Mouse (Mus musculus): ENCODE data around the gene Zfp11.

The Zfp11 gene

GRCm38 (mm10) chr5:129670036-129670458 lies at the start of gene Zfp11:
Gene Zfp11, minus strand, starts transcription at chr5:129670099.
- peak; percentile 83 for DNase-seq (ENCODE audit: low read depth, low spot score)

- peak; percentile 51 for DNase-seq (ENCODE audit: low read depth, low spot score)
These were observed 47.1 kb upstream of the Zfp11 start for GRCm38 (mm10) chr5:129717016-129717415.

- DNase-seq (ENCODE audit: low read depth, low spot score) = peak; percentile 95
These were observed 45.5 kb upstream of the Zfp11 start, which contains the start of gene Mrps17 for GRCm38 (mm10) chr5:129715326-129715861. Gene Mrps17, plus strand, starts transcription at chr5:129715497.

- DNase-seq (ENCODE audit: low read depth, low spot score) = no peak
These were observed 38.5 kb upstream of the Zfp11 start, which contains the start of gene Sept14 for GRCm38 (mm10) chr5:129708412-129708811. Gene Sept14, minus strand, starts transcription at chr5:129708512.

DNA sequence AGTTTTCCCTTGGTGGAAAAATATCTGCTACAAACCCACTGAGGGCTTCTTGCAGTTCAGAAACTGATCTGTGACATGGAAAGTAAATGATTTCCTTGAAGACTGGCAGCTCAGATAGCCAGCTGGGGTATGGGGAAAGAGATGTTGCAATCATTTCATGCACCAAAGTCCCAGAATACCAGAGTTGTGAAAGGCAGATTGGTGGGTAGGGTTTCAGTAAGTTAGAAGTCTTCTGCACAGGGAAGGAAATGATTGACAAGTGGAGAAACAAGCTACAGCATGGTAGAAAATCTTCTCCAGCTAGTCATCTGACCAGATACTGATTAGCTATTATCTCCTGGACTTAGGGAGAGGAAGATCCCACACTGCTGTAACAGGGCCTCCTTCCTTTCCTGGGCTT lies 33.5 kb upstream of the Zfp11 start:
- DNase-seq (ENCODE audit: low read depth, low spot score) = no peak

DNA sequence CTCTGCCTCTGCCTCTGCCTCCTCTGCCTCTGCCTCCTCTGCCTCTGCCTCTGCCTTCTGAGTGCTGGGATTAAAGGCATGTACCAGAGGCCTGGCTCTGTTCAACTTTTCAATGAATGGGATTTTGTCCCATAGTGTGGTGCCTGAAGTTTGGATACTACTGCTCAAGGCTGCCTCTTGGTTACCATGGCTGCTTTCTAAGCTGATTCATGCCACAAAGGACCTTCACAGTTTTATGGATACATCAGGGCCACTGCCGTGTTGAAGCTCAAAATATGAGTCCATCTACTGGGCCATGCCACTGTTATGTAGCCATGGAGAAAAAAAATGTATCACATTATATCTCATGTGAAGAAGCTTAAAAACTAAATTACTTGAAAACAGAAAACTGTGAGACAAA lies 31.8 kb upstream of the Zfp11 start:
- no peak for DNase-seq (ENCODE audit: low read depth, low spot score)

DNA sequence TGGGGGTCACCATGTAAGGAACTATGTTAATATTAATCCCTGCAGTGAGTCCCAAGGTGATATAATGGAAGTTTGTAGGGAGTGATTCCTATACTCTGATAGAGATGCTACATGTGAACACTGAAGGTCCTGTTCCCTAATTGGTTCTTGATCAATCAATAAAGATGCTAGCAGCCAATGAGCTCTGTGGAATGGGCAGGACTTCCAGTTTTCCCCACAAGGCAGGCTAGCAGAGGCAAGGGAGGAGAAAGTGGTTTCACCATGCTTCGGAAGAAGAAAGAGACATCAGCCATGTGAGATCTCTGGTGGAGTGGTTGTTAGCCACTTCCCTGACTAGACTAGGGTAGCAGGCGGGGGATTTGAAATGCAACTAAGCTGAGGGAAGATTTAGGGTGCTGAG lies 30.6 kb upstream of the Zfp11 start:
- peak; percentile 52 for DNase-seq (ENCODE audit: low read depth, low spot score)

DNA sequence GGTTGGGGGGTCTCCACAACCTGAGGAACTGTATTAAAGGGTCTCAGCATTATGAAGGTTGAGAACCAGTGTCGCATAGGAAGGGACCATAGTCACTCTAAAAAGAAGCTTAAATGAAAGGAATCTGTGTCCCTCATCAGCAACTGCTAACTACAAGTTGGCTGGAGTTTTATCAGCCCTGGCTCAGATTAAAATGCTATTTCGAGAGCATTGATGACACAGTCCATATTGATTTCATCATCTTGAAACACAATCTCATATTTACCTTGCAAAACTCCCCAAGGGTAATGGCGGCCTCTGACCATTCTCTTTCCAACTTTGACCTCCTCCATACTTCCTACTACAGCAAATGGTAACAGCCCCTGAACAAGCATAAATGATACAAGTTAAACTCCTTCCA lies 20.6 kb upstream of the Zfp11 start:
- no peak for DNase-seq (ENCODE audit: low read depth, low spot score)

- DNase-seq (ENCODE audit: low read depth, low spot score) = no peak
These were observed 17.7 kb upstream of the Zfp11 start for GRCm38 (mm10) chr5:129687621-129688020.

DNA sequence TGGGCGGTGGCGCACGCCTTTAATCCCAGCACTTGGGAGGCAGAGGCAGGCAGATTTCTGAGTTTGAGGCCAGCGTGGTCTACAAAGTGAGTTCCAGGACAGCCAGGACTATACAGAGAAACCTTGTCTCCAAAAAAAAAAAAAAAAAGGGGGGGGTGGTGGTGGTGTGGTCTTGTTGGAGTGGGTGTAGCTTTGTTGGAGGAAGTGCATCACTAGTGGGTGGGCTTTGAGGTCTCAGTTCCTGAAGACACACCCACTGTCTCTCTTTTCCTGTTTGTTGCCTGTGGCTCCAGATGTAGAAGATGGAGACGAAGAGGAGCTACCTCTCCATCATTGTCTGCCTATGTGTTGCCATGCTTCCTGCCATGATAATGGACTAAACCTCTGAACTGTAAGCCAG lies 15.2 kb upstream of the Zfp11 start:
- DNase-seq (ENCODE audit: low read depth, low spot score) = peak; percentile 15

DNA sequence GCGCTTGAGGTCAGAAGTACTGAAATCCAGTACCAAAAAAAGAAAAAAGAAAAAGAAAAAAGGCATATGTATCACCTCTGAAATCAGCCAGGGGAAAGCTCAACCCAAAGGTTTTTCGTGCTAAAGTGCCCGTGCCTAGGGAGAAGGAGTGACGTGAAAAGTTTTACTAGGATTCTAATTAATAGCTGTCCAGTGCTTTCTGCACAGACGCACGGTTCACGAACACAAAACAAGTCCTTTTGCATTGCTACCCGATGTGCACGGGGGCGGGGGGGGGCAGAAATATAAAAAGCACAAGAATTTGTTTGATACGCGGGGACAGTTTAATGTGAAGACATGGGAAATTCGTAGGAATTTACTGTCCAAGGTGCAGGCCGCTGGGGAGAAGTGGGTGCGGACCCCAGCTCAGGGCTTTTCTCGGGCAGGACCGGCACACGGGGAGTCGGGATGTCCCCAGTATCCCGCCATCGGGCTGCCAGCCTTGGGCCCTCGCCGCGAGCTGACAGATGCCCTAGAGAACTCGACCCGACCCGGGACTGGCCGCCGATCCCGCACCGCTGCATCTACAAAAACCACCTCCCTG lies 355 bp downstream of the Zfp11 start:
- DNase-seq (ENCODE audit: low read depth, low spot score) = no peak

DNA sequence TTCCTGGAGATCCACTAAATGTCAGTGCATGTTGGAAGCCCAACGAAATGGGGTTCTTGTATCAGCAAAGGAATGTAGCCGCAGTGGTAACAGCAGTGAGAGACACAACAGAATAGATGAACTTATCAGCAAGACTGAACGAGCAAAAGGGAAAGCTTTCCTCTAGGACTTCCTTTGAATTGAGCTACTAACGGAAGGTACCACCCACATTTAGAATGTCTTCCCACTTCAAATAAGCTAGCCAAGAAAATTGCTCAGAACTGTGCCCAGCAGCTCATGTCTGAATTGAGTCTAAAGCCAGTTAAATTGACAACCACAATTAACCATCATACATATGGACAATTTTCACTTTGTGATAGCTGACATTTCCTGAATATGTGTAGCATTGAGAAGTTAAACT lies 2.0 kb downstream of the Zfp11 start:
- no peak for DNase-seq (ENCODE audit: low read depth, low spot score)

DNA sequence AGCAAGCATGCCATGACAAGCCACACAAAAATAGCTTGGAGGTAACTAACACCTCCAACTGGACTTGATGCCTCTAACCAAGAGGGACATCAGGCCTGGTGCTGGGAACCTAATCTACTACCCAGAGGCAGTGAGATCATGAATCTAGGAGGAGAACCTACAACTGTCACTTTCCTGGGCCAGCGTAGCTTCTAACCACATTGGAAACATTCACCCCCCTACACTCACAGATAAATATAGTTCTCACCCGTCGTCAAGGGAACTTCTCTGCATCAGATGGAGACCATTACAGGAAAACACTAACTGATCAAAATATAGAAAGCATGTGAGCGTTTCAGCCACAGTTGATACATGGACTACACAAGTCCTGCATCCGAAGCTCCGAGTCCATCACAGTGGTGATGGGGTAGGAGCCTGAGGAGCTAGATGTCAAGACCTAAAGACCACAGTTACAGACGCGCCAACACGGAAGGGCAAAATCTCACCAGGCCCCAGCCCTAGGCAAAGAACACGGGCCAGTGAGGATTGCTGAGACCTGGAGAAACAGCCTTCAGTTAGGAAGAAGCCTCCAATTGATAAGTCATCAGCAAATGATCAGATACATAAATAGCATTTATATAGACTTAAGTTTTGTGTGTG lies 3.5 kb downstream of the Zfp11 start:
- DNase-seq (ENCODE audit: low read depth, low spot score) = no peak

DNA sequence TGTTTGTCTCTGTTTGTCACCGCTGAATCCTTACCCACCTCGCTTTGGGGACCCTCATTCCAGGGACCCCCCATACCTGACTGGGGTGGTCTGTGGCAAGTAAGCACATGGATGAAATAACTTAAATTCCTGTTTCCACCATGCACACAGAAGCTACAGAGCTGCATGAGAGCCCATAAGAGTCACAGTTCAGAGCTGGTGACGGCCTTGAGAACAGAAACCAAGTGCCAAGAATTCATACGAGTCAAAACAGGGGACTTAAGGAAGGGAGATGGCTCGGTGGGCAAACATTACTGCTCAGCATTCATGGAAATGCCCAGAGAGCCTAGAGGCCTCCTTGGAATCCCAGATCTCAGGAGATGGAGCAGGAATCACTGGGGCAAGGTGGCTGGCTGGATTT lies 5.8 kb downstream of the Zfp11 start:
- no peak for DNase-seq (ENCODE audit: low read depth, low spot score)

GRCm38 (mm10) chr5:129657931-129658330 lies 12.0 kb downstream of the Zfp11 start:
- DNase-seq (ENCODE audit: low read depth, low spot score) = peak; percentile 43

DNA sequence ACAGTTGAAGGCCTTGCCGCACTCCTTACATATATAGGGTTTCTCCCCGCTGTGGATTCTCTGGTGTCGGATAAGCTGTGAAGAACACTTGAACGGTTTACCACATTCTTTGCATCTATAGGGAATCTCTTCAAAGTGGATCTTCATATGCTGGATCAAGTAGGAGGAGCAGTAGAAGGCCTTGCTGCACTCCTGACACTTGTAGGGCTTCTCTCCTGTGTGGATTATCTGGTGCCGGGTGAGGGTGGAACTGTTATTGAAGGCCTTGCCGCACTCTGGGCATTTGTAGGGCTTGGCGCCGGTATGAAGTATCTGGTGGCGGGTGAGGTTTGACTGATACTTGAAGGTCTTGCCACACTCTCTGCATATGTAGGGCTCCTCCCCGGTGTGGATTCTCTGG lies 12.9 kb downstream of the Zfp11 start:
- DNase-seq (ENCODE audit: low read depth, low spot score) = peak; percentile 24

GRCm38 (mm10) chr5:129650858-129651257 lies 19.0 kb downstream of the Zfp11 start:
- DNase-seq (ENCODE audit: low read depth, low spot score) = no peak

DNA sequence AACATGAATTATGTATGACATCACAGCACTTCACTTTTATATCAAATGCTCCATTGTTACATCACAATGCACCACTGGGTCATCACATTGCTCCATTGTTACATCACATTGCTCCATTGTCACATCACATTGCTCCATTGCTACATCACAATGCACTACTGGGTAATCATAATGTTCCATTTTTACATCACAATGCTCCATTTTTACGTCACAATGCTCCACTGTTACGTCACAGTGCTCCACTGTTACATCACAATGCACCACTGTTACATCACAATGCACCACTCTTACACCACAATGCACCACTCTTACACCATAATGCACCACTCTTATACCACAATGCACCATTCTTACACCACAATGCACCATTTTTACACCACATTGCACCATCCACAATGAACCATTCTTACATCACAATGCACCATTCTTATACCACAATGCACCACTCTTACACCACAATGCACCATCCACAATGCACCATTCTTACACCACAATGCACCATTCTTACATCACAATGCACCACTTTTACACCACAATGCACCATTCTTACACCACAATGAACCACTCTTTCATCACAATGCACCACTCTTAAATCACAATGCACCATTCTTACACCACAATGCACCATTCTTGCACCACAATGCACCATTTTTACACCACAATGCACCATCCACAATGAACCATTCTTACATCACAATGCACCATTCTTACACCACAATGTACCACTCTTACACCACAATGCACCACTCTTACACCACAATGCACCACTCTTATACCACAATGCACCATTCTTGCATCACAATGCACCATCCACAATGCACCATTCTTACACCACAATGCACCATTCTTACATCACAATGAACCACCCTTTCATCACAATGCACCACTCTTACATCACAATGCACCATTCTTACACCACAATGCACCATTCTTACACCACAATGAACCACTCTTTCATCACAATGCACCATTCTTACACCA lies 37.3 kb downstream of the Zfp11 start:
- peak; percentile 23 for DNase-seq (ENCODE audit: low read depth, low spot score)

DNA sequence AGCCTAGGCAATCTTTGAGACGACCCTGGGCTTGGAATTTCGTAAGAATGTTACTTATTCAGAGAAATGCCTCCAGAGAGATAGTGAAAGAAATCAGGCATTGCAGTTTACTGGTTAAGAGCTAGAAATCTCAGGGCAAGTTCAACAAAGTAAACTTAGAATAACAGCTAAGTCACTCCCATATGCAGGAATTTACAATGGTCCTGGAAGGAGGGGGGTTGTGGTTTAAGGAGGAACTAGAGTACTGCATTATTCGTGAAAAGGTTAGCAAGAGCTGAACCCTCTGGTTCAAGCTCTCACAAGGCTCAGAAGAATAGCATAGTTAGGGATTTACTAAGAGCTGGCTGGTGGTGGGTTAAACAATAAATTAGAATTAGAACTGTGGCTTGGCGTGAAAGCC lies 43.3 kb downstream of the Zfp11 start:
- peak; percentile 19 for DNase-seq (ENCODE audit: low read depth, low spot score)

GRCm38 (mm10) chr5:129626099-129626498 lies 43.8 kb downstream of the Zfp11 start:
- DNase-seq (ENCODE audit: low read depth, low spot score) = no peak

GRCm38 (mm10) chr5:129621361-129621760 lies 48.5 kb downstream of the Zfp11 start:
- no peak for DNase-seq (ENCODE audit: low read depth, low spot score)

- DNase-seq (ENCODE audit: low read depth, low spot score) = peak; percentile 13
These were observed 49.3 kb downstream of the Zfp11 start for GRCm38 (mm10) chr5:129620600-129620999.
